Mouse (Mus musculus) G1E (cell line): ENCODE measurements around the gene Stx7. TPM values are rescaled to one million over a fixed set of nuclear protein-coding genes. Genes with fewer than 3 reads are reported as not detected.

Experiments used
- ATAC-seq: 2 replicates; pipeline ENCODE4 v1.8.0; 2016; ENCODE audit warnings: mild to moderate bottlenecking; ENCODE audit not compliant: insufficient number of reproducible peaks, poor library complexity, low FRiP score, severe bottlenecking; ENCODE audit errors: extremely low read depth
- DNase-seq: peaks from one replicate; pipeline ENCODE4 v3.0.0; 2012; ENCODE audit warnings: low spot score
- H3K27me3 ChIP-seq: 2 replicates; pipeline ENCODE4 v1.6.1; 2012; ENCODE audit warnings: mild to moderate bottlenecking, low read length, inconsistent platforms; ENCODE audit not compliant: insufficient read depth
- H3K36me3 ChIP-seq: replicated peaks from 2 replicates; pipeline ENCODE3; 2012; ENCODE audit warnings: mild to moderate bottlenecking, inconsistent platforms
- H3K4me1 ChIP-seq: 2 replicates; pipeline ENCODE4 v1.6.1; 2012; ENCODE audit warnings: low read depth, low read length, inconsistent platforms, mixed read lengths; ENCODE audit not compliant: insufficient read depth
- H3K4me3 ChIP-seq: 2 replicates; pipeline ENCODE4 v1.5.1; 2012; ENCODE audit warnings: low read depth, mild to moderate bottlenecking, inconsistent platforms, low read length, moderate library complexity, mixed read lengths
- H3K9me3 ChIP-seq: replicated peaks from 2 replicates; pipeline ENCODE4 v1.6.1; 2012; ENCODE audit warnings: inconsistent platforms
- CTCF ChIP-seq: IDR thresholded peaks from 2 replicates; pipeline ENCODE4 v1.5.1; 2012; ENCODE audit warnings: low read depth, low read length, inconsistent platforms, mixed read lengths
- GATA1 ChIP-seq: IDR thresholded peaks from 2 replicates; pipeline ENCODE4 v1.6.1; 2012; ENCODE audit warnings: borderline replicate concordance, low read length, inconsistent platforms, mixed read lengths
- GATA2 ChIP-seq: IDR thresholded peaks from 2 replicates; pipeline ENCODE4 v1.6.1; 2012; ENCODE audit warnings: low read depth, low read length, inconsistent platforms, borderline replicate concordance
- POLR2AphosphoS5 ChIP-seq: IDR thresholded peaks from 2 replicates; pipeline ENCODE4 v1.6.1; 2012; ENCODE audit warnings: low read depth, low read length, inconsistent platforms; ENCODE audit not compliant: insufficient replicate concordance
- TAL1 ChIP-seq: conservative IDR thresholded peaks from 2 replicates; pipeline ENCODE4 v1.6.1; 2012; ENCODE audit warnings: low read depth, low read length, inconsistent platforms, mixed read lengths
- polyA plus RNA-seq: library from polyadenylated mRNA; stranded (reverse); fragments of >175 nt; gene quantifications from 2 replicates; pipeline ENCODE4 v1.2.3, GENCODE M21; 2012
- total RNA-seq, 2 experiments: library from RNA; stranded (forward) in 1 of 2; stranded (reverse) in 1 of 2; fragments of 200-1000 nt in 1 of 2; fragments of >200 nt in 1 of 2; fragmentation: Nextera tagmentation in 1 of 2; gene quantifications; 2 replicates each; pipeline ENCODE4 v1.2.3; 2014 to 2017

Gene Stx7
- total and polyA plus RNA-seq, 3 experiments: 39.2 to 61.8 (median 40.7) TPM

DNA sequence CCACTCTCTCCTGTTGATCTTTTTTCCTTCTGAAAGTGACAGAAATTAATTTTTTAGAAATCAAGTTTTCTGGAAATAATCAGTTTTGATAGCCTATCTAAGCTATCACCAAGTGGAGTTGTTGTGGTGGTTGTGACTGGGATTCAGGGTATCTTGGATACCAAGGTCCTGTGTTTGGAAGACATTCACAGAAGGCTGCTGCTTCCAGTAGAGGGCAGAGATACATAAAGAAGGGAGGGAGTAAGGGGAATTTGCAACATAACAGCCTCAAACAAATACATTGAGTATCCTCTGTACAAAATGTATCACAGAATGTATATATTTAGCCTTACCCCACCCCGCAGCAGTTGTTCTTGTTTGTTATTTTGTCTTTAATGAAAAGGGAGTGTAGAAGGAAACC, 42.9 kb downstream of the Stx7 start:
- ATAC-seq: no peak
- Histone ChIP-seq H3K36me3 (peaks cover 8% of the 10 kb centered on the region), H3K27me3 (peaks cover 6% of the 10 kb centered on the region; the same call in 1 of the 2 replicates), H3K4me3 (no peak overlapping the region), H3K9me3 (no peaks in the 10 kb centered on the region), H3K4me1 (no peaks in the 10 kb centered on the region)
- TF ChIP-seq CTCF: no peak
- TF ChIP-seq GATA1: no peak
- no peak for TF ChIP-seq TAL1
- TF ChIP-seq POLR2AphosphoS5: no peak
- TF ChIP-seq GATA2: no peak
- no peak for DNase-seq

GRCm38 (mm10) chr10:24199303-24199702, 50.2 kb downstream of the Stx7 start:
- TF ChIP-seq TAL1 (no peak), POLR2AphosphoS5 (no peak), GATA1 (no peak), CTCF (no peak), GATA2 (no peak)
- peaks cover 4% of the 10 kb centered on the region; the same call in 1 of the 2 replicates for H3K27me3 ChIP-seq
- H3K9me3 ChIP-seq: no peaks in the 10 kb centered on the region
- DNase-seq (no peak), ATAC-seq (no peak)
- H3K4me1 ChIP-seq: no peaks in the 10 kb centered on the region
- no peaks in the 10 kb centered on the region for H3K36me3 ChIP-seq
- H3K4me3 ChIP-seq: no peak overlapping the region

- Histone ChIP-seq H3K4me1 (no peaks in the 10 kb centered on the region), H3K9me3 (no peaks in the 10 kb centered on the region), H3K27me3 (peaks cover 4% of the 10 kb centered on the region; the same call in 1 of the 2 replicates), H3K36me3 (no peaks in the 10 kb centered on the region), H3K4me3 (no peak overlapping the region)
- TF ChIP-seq POLR2AphosphoS5: no peak
- no peak for TF ChIP-seq GATA1
- no peak for TF ChIP-seq CTCF
- no peak for TF ChIP-seq GATA2
- TF ChIP-seq TAL1: no peak
- ATAC-seq (no peak), DNase-seq (no peak)
Observed at GRCm38 (mm10) chr10:24200099-24200498, 51.0 kb downstream of the Stx7 start.

- H3K36me3 ChIP-seq: no peaks in the 10 kb centered on the region
- no peaks in the 10 kb centered on the region for H3K9me3 ChIP-seq
- H3K27me3 ChIP-seq: no peaks in the 10 kb centered on the region
- TF ChIP-seq GATA1 (no peak), POLR2AphosphoS5 (no peak), CTCF (no peak), TAL1 (no peak), GATA2 (no peak)
- H3K4me1 ChIP-seq: no peaks in the 10 kb centered on the region
- H3K4me3 ChIP-seq: no peak overlapping the region
- ATAC-seq: no peak
- DNase-seq: no peak
Observed at GRCm38 (mm10) chr10:24210075-24210474, 61.0 kb downstream of the Stx7 start.

DNA sequence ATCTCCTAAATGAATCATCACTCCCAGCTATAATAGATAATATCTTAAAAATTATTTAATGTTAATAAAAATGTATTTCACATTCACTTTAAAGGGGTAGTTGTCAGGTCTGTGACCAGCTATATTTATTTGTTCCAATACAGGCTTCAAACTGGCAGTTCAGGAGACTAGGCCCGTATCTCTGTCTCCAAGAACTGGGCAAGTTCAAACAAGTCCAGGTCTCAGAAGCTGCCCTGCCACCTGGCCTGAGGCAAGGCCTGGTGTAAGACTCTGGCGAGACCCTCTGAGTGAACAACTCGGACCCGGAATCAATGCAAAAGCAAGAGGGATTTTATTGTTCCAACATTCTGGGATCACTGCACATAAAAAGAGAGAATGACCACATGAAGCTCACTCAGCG, 64.2 kb downstream of the Stx7 start:
- TF ChIP-seq GATA1 (no peak), GATA2 (no peak), POLR2AphosphoS5 (no peak), TAL1 (no peak), CTCF (no peak)
- no peaks in the 10 kb centered on the region for H3K9me3 ChIP-seq
- H3K27me3 ChIP-seq: no peaks in the 10 kb centered on the region
- H3K4me1 ChIP-seq: no peaks in the 10 kb centered on the region
- DNase-seq: no peak
- H3K4me3 ChIP-seq: no peak overlapping the region
- no peaks in the 10 kb centered on the region for H3K36me3 ChIP-seq
- ATAC-seq: no peak

GRCm38 (mm10) chr10:24217558-24218268, 68.6 kb downstream of the Stx7 start:
- Histone ChIP-seq H3K27me3 (no peaks in the 10 kb centered on the region), H3K36me3 (no peaks in the 10 kb centered on the region), H3K4me1 (no peaks in the 10 kb centered on the region), H3K9me3 (no peaks in the 10 kb centered on the region), H3K4me3 (no peak overlapping the region)
- DNase-seq (no peak), ATAC-seq (no peak)
- TF ChIP-seq TAL1 (no peak), CTCF (no peak), GATA1 (no peak), POLR2AphosphoS5 (no peak), GATA2 (no peak)

DNA sequence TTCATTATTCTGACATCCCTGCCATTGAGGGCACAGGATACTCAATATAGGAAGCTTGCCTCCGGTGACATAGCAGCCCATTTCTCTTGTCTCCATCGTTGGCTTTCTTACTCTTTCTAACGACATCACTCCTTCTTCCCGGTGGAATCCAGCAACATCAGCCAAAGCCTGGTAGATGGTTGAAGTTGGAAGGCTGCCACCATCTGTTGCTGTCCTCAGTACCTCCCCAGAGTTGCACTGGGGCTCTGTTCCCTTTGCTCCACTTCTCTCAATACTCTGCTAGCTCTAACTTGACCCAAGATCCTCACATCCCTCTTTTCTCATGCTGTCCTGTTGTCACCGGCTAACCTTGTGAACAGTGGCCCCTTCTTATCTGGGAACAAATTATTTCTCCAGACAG, 71.8 kb downstream of the Stx7 start:
- ATAC-seq: no peak
- Histone ChIP-seq H3K4me1 (no peaks in the 10 kb centered on the region), H3K4me3 (no peak overlapping the region), H3K9me3 (no peaks in the 10 kb centered on the region), H3K36me3 (no peaks in the 10 kb centered on the region), H3K27me3 (peaks cover 4% of the 10 kb centered on the region; the same call in 1 of the 2 replicates)
- no peak for DNase-seq
- TF ChIP-seq GATA2: no peak
- TF ChIP-seq TAL1: no peak
- TF ChIP-seq GATA1: no peak
- no peak for TF ChIP-seq POLR2AphosphoS5
- no peak for TF ChIP-seq CTCF
